Mouse (Mus musculus) layer of hippocampus, postnatal 14 days (tissue): ENCODE measurements at regions not wholly inside any gene's neighbourhood (a gene's known extent, or its start where the extent isn't known, plus 50 kb on each side); places are given as distances from the start of the nearest gene placed in this dataset.
A peak's percentile ranks its signal among the peaks of the same experiment; 100 is the strongest.
"Not testable (repeated sequence)": the region's sequence is repeated elsewhere in the genome, so short reads cannot be mapped to it uniquely, and the experiment has no call there.

ENCODE experiments used
- DNase-seq, 2 experiments: peaks; one replicate each; pipeline ENCODE4 v3.0.0; 2021 to 2022; ENCODE audit warnings: low spot score in 2 of 2, mixed read lengths in 1 of 2

- no peak for DNase-seq
Measured at GRCm38 (mm10) chr16:20047356-20047755, 50.0 kb upstream of the Klhl24 start.

- DNase-seq, result not testable (repeated sequence)
Measured at GRCm38 (mm10) chr16:20035166-20035565, 52.3 kb upstream of the Klhl6 start.

- DNase-seq, result peak in 1 of 2 experiments; percentile 2
Measured at GRCm38 (mm10) chr16:20032328-20033081, 49.7 kb upstream of the Klhl6 start.
